Mouse (Mus musculus) intestine, postnatal 0 days (tissue): Measurements from ENCODE around the gene Pdlim1. TPM values are rescaled to one million over a fixed set of nuclear protein-coding genes. Genes with fewer than 3 reads are reported as not detected.
A peak's percentile ranks its signal among the peaks of the same experiment; 100 is the strongest.
"Not testable (repeated sequence)": the region's sequence is repeated elsewhere in the genome, so short reads cannot be mapped to it uniquely, and the experiment has no call there.

Experiments
- ATAC-seq: fragments of 200-750 bp; cut with Nextera tagmentation; 2 replicates; pipeline ENCODE4 v1.8.0; 2017; ENCODE audit warnings: mild to moderate bottlenecking, moderate TSS enrichment, moderate library complexity
- H3K27ac ChIP-seq: fragments of 300-500 bp; sonication (generic); 2 replicates; pipeline ENCODE4 v1.5.1; 2014; ENCODE audit warnings: mild to moderate bottlenecking, low read depth, low read length, moderate library complexity
- H3K27me3 ChIP-seq: fragments of 300-500 bp; sonication (generic); replicated peaks from 2 replicates; pipeline ENCODE4 v1.6.1; 2014; ENCODE audit warnings: low read length, mixed read lengths; ENCODE audit not compliant: control insufficient read depth, insufficient read depth
- H3K36me3 ChIP-seq: fragments of 300-500 bp; sonication (generic); 2 replicates; pipeline ENCODE4 v1.6.1; 2014; ENCODE audit warnings: mild to moderate bottlenecking, moderate library complexity; ENCODE audit not compliant: control insufficient read depth, insufficient read depth
- H3K4me1 ChIP-seq: fragments of 300-500 bp; sonication (generic); replicated peaks from 2 replicates; pipeline ENCODE4 v1.6.1; 2014; ENCODE audit warnings: antibody characterized with exemption, low read length, mixed read lengths; ENCODE audit not compliant: control insufficient read depth, insufficient read depth
- H3K4me2 ChIP-seq: fragments of 300-500 bp; sonication (generic); replicated peaks from 2 replicates; pipeline ENCODE4 v1.6.1; 2014; ENCODE audit warnings: low read depth, mild to moderate bottlenecking, moderate library complexity
- H3K4me3 ChIP-seq: fragments of 300-500 bp; sonication (generic); 2 replicates; pipeline ENCODE4 v1.5.1; 2014; ENCODE audit warnings: low read depth, low read length
- H3K9ac ChIP-seq: fragments of 300-500 bp; sonication (generic); 2 replicates; pipeline ENCODE4 v1.6.1; 2014; ENCODE audit warnings: mild to moderate bottlenecking, low read depth, low read length
- H3K9me3 ChIP-seq: fragments of 300-500 bp; sonication (generic); 2 replicates; pipeline ENCODE4 v1.6.1; 2016; ENCODE audit warnings: mixed run types; ENCODE audit not compliant: control insufficient read depth
- CTCF ChIP-seq: sonication (generic); IDR thresholded peaks from 2 replicates; pipeline ENCODE4 v1.5.1; 2016; ENCODE audit warnings: low read depth, mild to moderate bottlenecking, control low read depth, antibody characterized with exemption, moderate library complexity
- WGBS: fragments of 180-500 bp; shearing (Covaris S2); extraction: QIAGEN DNeasy Blood & Tissue Kit; methylation state at CpG from one replicate; pipeline ENCODE4 v1.1.7; 2014; 5-methylcytosine and 5-hydroxymethylcytosine counted together
- polyA plus RNA-seq: library from polyadenylated mRNA; unstranded; fragments of >200 nt; fragmentation: Nextera tagmentation; extraction: Ambion mirVana; gene quantifications from 2 replicates; pipeline ENCODE4 v1.2.1, GENCODE M21; 2015

Gene Pdlim1
- polyA plus RNA-seq, 1 experiment from 2014 or later = 175 TPM

DNA sequence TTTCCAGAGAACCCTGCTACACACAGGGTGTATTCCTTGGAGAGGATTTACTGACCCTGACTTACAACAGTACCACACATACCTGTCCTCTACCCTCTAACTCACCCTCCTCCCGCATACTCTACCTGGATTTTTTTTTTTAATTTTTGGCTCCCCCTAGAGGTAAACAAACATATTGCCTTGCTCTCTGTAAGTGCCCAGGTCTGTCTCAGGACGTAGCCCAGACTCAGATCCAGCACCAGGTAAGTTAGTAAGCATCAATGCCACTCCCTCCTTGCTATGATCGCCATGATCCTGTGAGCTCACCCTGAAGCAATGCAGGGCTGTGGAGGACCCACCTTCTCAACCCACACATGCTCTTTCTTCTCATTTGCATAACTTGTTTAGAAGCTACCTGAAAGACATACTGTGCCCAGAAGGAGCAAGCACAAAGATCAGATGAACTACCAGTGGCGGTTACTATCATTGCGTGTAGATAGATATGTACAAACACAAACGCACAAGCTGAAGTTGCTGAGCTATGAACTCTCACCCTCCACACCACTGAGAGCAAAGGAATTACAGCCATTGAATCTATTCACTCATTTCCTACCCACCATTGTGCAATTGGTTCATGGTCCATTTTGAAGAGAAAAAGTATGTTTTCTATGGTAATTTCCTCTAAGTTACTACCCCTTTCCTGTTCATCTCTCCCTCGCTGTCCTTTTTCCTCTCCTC, 39.7 kb downstream of the Pdlim1 start:
- Histone ChIP-seq H3K4me2 (peak overlapping the region; percentile 43), H3K27me3 (no peaks in the 10 kb centered on the region), H3K4me3 (no peak overlapping the region), H3K9ac (no peak overlapping the region), H3K27ac (peak overlapping the region; percentile 51), H3K36me3 (peaks cover 32% of the 10 kb centered on the region; the same call in 1 of the 2 replicates), H3K4me1 (no peaks in the 10 kb centered on the region), H3K9me3 (no peaks in the 10 kb centered on the region)
- ATAC-seq = peak; percentile 82
- 48% methylated on average over 7 of the region's 7 CpGs for WGBS
- peak; percentile 65 for TF ChIP-seq CTCF

DNA sequence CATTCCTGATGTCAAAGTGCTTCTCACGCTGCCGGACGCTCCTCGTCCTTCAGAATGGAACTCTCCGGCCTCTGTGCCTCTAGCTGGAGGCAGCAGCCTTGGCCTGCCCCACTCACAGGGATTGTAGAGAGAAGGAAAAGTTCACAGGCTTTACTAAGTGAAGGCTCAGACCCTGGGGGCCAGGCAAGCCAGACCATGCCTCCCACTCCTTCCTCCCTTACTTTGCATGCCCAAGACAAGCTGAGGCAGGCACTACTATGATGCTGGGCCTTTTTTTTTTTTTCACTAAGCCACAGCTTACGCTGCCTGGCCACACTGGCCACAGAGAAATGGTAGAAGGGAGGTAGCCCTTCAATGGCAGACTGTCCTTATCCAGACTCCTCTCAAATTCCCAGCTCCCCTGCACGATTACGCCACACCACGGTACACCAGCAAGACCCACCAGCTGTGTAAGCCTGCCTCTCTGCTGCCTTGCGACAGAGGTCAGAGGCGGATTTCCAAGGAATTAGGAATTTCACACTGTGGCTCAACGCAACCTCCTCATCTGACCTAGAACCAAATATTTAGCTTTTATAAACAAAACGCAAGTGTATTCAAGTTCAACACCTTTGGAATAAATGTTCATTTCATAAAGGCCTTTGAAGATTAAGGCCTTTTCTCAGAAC, 40.4 kb downstream of the Pdlim1 start:
- WGBS = 86% methylated on average over 13 of the region's 13 CpGs
- no peaks in the 10 kb centered on the region for H3K4me1 ChIP-seq
- no peak overlapping the region for H3K9ac ChIP-seq
- no peak overlapping the region for H3K4me3 ChIP-seq
- no peak overlapping the region for H3K4me2 ChIP-seq
- no peak for ATAC-seq
- H3K36me3 ChIP-seq = peaks cover 33% of the 10 kb centered on the region; the same call in 1 of the 2 replicates
- no peak for TF ChIP-seq CTCF
- no peaks in the 10 kb centered on the region for H3K9me3 ChIP-seq
- H3K27ac ChIP-seq = peak overlapping the region; percentile 51; the same call in 1 of the 2 replicates
- H3K27me3 ChIP-seq = no peaks in the 10 kb centered on the region

DNA sequence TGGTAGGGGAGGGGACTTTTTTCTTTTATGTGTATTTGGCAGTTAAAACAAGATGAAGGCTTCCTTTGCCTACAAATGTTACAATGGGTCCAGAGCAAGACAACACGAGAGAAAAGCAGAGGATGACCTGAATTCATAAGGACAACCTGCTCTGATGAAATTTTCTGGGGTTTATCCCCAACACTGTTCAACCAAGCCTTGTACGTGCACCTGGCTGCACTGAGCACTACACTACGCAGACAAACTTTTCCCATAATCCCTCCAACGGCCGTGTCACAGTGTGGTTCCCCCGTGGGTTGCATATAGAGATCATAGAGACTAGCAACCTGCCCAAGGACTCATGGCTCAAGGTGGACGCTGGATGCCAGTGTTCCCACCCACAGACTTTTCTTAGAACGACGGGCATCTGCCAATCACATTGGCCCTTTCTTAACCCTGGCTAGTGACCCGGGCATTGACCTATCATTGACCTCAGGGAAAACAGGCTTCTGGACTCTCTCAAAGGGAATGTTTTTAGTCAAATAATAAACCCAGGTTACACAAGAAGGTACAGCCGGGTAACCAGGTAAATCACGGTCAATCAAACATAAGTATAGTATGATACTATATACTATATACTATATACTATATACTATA, 45.0 kb downstream of the Pdlim1 start:
- peaks cover 51% of the 10 kb centered on the region for H3K36me3 ChIP-seq
- ATAC-seq = no peak
- H3K27me3 ChIP-seq = no peaks in the 10 kb centered on the region
- no peaks in the 10 kb centered on the region for H3K4me1 ChIP-seq
- TF ChIP-seq CTCF = no peak
- H3K27ac ChIP-seq = no peak overlapping the region
- no peak overlapping the region for H3K4me2 ChIP-seq
- H3K9ac ChIP-seq = no peak overlapping the region
- no peak overlapping the region for H3K4me3 ChIP-seq
- no peaks in the 10 kb centered on the region for H3K9me3 ChIP-seq
- WGBS = 85% methylated on average over 12 of the region's 12 CpGs

DNA sequence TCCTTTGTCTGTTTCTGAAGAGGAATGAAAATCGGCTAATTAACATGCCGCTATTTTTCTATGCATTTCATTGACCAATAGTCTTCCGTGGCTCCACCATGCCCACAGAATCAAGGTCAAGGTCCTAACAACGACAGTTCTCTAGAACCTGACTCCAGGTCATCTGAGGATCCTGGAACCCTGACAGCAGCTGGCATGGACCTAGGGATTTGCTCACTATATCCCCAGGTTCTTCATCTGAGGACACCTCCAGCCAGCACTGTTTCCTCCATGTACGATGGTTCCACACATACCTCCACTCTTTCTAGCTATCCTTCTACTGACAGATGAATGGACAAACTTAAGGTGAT, 45.9 kb downstream of the Pdlim1 start:
- WGBS = 67% methylated on average over 5 of the region's 5 CpGs
- H3K36me3 ChIP-seq = peaks cover 51% of the 10 kb centered on the region
- no peak for ATAC-seq
- no peaks in the 10 kb centered on the region for H3K9me3 ChIP-seq
- H3K9ac ChIP-seq = no peak overlapping the region
- no peak overlapping the region for H3K4me2 ChIP-seq
- H3K27ac ChIP-seq = no peak overlapping the region
- H3K27me3 ChIP-seq = no peaks in the 10 kb centered on the region
- H3K4me1 ChIP-seq = no peaks in the 10 kb centered on the region
- H3K4me3 ChIP-seq = no peak overlapping the region
- no peak for TF ChIP-seq CTCF

DNA sequence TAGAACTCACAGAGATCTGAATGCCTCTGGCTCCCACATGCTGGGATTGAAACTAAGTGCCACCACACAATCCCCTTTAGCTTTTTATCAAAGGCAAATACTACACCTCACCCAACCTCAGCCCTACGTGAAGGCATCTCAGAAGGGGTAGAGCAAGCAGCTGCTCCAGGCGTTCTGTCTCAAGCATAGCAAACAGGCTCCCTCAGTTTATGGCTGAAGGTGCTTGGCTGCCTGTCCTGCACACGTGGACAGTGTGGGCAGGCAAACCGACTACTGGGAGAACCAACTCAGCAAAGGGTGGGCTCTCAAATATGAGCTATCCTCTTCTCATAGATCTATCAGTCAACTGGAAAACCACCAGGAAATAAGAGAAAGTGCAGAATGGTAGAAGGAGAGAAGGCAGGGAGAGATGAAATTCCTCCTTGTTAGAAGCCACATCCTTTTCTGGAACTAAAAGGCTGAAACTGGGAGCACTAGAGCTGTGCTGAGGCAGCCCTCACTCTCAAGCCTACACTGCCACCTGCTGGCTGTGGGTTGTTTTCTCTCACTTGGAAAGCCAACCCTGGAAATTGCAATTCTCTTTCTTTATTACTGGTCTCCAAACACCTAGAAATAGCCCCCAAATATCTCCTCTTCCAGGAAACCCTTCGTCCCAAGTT, 46.4 kb downstream of the Pdlim1 start:
- ATAC-seq = peak; percentile 26; the same call in 1 of the 2 replicates
- WGBS = 68% methylated on average over 5 of the region's 5 CpGs
- no peak overlapping the region for H3K9ac ChIP-seq
- H3K4me1 ChIP-seq = no peaks in the 10 kb centered on the region
- no peaks in the 10 kb centered on the region for H3K9me3 ChIP-seq
- TF ChIP-seq CTCF = peak; percentile 91
- H3K4me3 ChIP-seq = no peak overlapping the region
- no peaks in the 10 kb centered on the region for H3K27me3 ChIP-seq
- H3K4me2 ChIP-seq = no peak overlapping the region
- H3K27ac ChIP-seq = no peak overlapping the region
- H3K36me3 ChIP-seq = peaks cover 47% of the 10 kb centered on the region

DNA sequence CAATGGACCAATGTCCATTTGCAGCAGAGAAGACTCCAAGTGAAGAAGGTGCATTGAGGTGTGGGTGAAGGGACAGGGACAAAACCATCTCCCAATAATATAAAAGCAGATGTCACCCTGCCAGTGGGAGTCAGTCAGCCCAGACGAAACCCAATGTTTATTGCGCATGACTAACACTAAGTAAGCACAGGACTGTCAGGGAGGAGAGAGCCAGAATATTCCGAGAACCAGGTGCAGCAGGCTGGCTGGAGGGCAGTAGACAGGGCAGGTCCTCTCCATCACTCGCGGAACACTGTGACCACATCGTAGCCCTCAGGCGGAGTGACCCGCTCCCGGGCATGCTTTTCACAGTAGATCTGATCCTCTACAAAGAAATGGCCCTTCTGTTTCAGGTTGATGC, 49.3 kb downstream of the Pdlim1 start:
- H3K36me3 ChIP-seq = peaks cover 26% of the 10 kb centered on the region
- not testable (repeated sequence) for H3K9me3 ChIP-seq, H3K27ac ChIP-seq, H3K9ac ChIP-seq, ATAC-seq, H3K4me3 ChIP-seq, H3K4me2 ChIP-seq, H3K4me1 ChIP-seq, H3K27me3 ChIP-seq
- 89% methylated on average over 9 of the region's 9 CpGs for WGBS
